Mouse (Mus musculus) heart, postnatal 36 days (tissue): ENCODE data around the gene Metap2. TPM values are rescaled to one million over a fixed set of nuclear protein-coding genes. Genes with fewer than 3 reads are reported as not detected.

Source experiments
- total RNA-seq, 2 experiments: library from RNA; stranded (reverse); gene quantifications; 2 replicates each; pipeline ENCODE4 v1.2.3; 2021

Gene Metap2
- total RNA-seq, 2 experiments from 2014 or later = 127 to 131 TPM

Other genes starting within 250 kb of the Metap2 start
- gene Usp44, start 65.5 kb downstream of the Metap2 start, total RNA-seq = not detected
- gene Vezt, start 138.7 kb upstream of the Metap2 start, total RNA-seq = 10 to 100 TPM; 42.8 to 43.2 TPM
- gene Fgd6, start 138.9 kb upstream of the Metap2 start, total RNA-seq = 1 to 10 TPM; 5.6 to 6.2 TPM